Mouse (Mus musculus): ENCODE results near the gene Acr.

- TF ChIP-seq CTCF (IDR thresholded peaks at IDR 0.05; ENCODE audit: insufficient read depth, low read depth, low read length): no peak
- no peak for TF ChIP-seq POLR2A (IDR thresholded peaks at IDR 0.05; ENCODE audit: insufficient read depth, low read depth, low read length)
Measured at GRCm38 (mm10) chr15:89533843-89534207, 34.3 kb upstream of the Acr start.
